Mouse (Mus musculus) kidney, embryonic 16.5 days (tissue): ENCODE results near the gene Adtrp. TPM values are rescaled to one million over a fixed set of nuclear protein-coding genes. Genes with fewer than 3 reads are reported as not detected.
A peak's percentile ranks its signal among the peaks of the same experiment; 100 is the strongest.

ENCODE experiments used
- ATAC-seq: fragments of 200-750 bp; cut with Nextera tagmentation; 2 replicates; pipeline ENCODE4 v1.8.0; 2017; ENCODE audit warnings: moderate TSS enrichment; ENCODE audit not compliant: low FRiP score, low TSS enrichment
- H3K27ac ChIP-seq: fragments of 300-500 bp; sonication (generic); 2 replicates; pipeline ENCODE4 v1.5.1; 2014; ENCODE audit warnings: low read length
- H3K27me3 ChIP-seq: fragments of 300-500 bp; sonication (generic); 2 replicates; pipeline ENCODE4 v1.6.1; 2014; ENCODE audit warnings: low read length, control low read depth, mixed read lengths; ENCODE audit not compliant: insufficient read depth
- H3K36me3 ChIP-seq: fragments of 300-500 bp; sonication (generic); 2 replicates; pipeline ENCODE4 v1.6.1; 2014; ENCODE audit warnings: low read length, control low read depth, mixed read lengths; ENCODE audit not compliant: insufficient read depth
- H3K4me1 ChIP-seq: fragments of 300-500 bp; sonication (generic); 2 replicates; pipeline ENCODE4 v1.6.1; 2014; ENCODE audit warnings: low read length, control low read depth, mixed read lengths; ENCODE audit not compliant: insufficient read depth
- H3K4me2 ChIP-seq: fragments of 300-500 bp; sonication (generic); replicated peaks from 2 replicates; pipeline ENCODE4 v1.6.1; 2014; ENCODE audit warnings: low read depth, low read length
- H3K4me3 ChIP-seq: fragments of 300-500 bp; sonication (generic); 2 replicates; pipeline ENCODE4 v1.5.1; 2014; ENCODE audit warnings: mild to moderate bottlenecking, low read length
- H3K9ac ChIP-seq: fragments of 300-500 bp; sonication (generic); replicated peaks from 2 replicates; pipeline ENCODE4 v1.6.1; 2014; ENCODE audit warnings: low read length
- H3K9me3 ChIP-seq: fragments of 300-500 bp; sonication (generic); 2 replicates; pipeline ENCODE4 v1.6.1; 2016; ENCODE audit warnings: low read length, control low read depth
- WGBS: fragments of 180-500 bp; shearing (Covaris S2); extraction: QIAGEN DNeasy Blood & Tissue Kit; methylation state at CpG from one replicate; pipeline ENCODE4 v1.1.7; 2014; 5-methylcytosine and 5-hydroxymethylcytosine counted together
- polyA plus RNA-seq: library from polyadenylated mRNA; unstranded; fragments of >200 nt; fragmentation: Nextera tagmentation; extraction: Ambion mirVana; gene quantifications from 2 replicates; pipeline ENCODE4 v1.2.1, GENCODE M21; 2015

Gene Adtrp
- polyA plus RNA-seq = 0.45 and 0.78 TPM in 2 replicates

GRCm38 (mm10) chr13:41847516-41848126 is at the start of gene Adtrp:
TSS of gene Adtrp (minus strand) at chr13:41847684.
- 43% methylated on average over 11 of the region's 11 CpGs for WGBS
- ATAC-seq = no peak
- Histone ChIP-seq H3K27ac (no peak within 1 kb of the TSS), H3K9ac (no peak within 1 kb of the TSS), H3K4me1 (peaks cover 5% of the 10 kb centered on the region; the same call in 1 of the 2 replicates), H3K4me3 (no peak within 1 kb of the TSS), H3K27me3 (no peaks in the 10 kb centered on the region), H3K9me3 (no peaks in the 10 kb centered on the region), H3K4me2 (no peak within 1 kb of the TSS), H3K36me3 (no peaks in the 10 kb centered on the region)

DNA sequence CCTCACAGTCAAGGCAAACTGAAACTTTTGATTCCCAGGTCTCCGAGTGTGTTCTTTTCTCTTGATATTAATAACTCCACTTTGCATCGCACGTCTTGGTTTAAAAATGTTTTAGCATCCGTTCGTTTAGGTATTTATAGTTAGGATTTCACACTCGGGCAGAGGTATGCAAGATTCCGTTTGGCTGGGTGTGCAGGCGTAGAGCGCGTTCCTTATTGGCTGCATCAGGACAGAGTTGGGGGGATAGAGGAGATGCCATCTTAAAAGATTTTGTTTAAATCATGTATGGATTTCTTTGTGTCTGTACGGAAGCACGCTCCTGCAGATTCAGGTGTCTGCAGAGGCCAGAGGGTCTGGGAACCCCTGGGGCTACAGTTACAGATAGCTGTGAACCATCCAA is 44.5 kb upstream of the Adtrp start:
- no peaks in the 10 kb centered on the region for H3K27me3 ChIP-seq
- H3K36me3 ChIP-seq = no peaks in the 10 kb centered on the region
- H3K9me3 ChIP-seq = no peaks in the 10 kb centered on the region
- no peak overlapping the region for H3K4me3 ChIP-seq
- no peak overlapping the region for H3K9ac ChIP-seq
- H3K4me1 ChIP-seq = no peaks in the 10 kb centered on the region
- no peak for ATAC-seq
- WGBS = 91% methylated on average over 12 of the region's 12 CpGs
- no peak overlapping the region for H3K27ac ChIP-seq
- no peak overlapping the region for H3K4me2 ChIP-seq

DNA sequence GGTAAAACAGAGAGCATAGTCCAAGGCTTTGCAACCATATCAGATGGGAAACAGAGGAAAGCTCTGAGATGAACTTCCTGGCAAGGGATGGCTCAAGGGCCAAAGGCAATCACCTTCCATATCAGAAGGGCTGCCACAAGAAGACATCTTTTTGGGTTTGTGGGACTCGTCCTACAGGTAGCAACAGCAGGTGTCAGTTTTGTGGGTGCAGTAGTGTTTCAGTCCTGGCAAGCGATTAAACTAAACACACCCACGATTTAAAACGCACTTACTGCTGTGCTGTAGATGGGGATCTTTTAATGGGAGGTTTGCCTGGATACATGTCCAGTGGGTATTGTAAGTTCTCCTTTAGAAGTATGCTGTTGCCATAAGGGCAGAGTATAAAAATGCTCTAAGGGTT is 43.1 kb upstream of the Adtrp start:
- 87% methylated on average over 4 of the region's 4 CpGs for WGBS
- H3K36me3 ChIP-seq = no peaks in the 10 kb centered on the region
- ATAC-seq = no peak

DNA sequence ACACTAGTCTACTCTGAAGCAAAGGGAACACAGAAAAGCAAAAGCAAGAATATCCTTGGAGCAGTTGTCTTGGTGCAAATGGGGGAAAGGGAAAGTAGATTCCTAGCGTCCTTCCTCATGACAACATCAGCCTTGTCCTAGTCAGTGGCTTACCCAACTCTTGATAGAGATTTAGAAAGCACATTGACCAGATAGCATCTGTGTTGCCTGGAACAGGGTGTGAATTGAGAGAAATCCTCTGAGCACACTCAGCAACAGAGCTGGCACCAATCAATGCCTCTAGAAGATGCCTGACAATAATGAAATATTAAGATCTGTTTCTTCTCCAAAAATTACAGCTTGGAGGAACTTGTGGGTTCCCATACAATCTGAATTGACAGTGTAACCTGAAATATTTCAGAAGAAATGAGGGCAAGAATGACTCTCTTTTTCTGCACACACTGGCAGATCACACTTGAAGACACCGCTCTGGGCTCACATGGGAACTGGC is 42.7 kb upstream of the Adtrp start:
- no peaks in the 10 kb centered on the region for H3K9me3 ChIP-seq
- H3K9ac ChIP-seq = no peak overlapping the region
- no peak for ATAC-seq
- WGBS = 90% methylated on average over 2 of the region's 2 CpGs
- no peaks in the 10 kb centered on the region for H3K27me3 ChIP-seq
- H3K4me3 ChIP-seq = no peak overlapping the region
- H3K4me1 ChIP-seq = no peaks in the 10 kb centered on the region
- no peak overlapping the region for H3K4me2 ChIP-seq
- no peak overlapping the region for H3K27ac ChIP-seq
- H3K36me3 ChIP-seq = no peaks in the 10 kb centered on the region

More for the DNA sequence above, 43.1 kb upstream of the Adtrp start:
- Histone ChIP-seq H3K9ac (no peak overlapping the region), H3K27me3 (no peaks in the 10 kb centered on the region), H3K4me1 (no peaks in the 10 kb centered on the region), H3K9me3 (no peaks in the 10 kb centered on the region), H3K27ac (no peak overlapping the region), H3K4me2 (no peak overlapping the region), H3K4me3 (no peak overlapping the region)

DNA sequence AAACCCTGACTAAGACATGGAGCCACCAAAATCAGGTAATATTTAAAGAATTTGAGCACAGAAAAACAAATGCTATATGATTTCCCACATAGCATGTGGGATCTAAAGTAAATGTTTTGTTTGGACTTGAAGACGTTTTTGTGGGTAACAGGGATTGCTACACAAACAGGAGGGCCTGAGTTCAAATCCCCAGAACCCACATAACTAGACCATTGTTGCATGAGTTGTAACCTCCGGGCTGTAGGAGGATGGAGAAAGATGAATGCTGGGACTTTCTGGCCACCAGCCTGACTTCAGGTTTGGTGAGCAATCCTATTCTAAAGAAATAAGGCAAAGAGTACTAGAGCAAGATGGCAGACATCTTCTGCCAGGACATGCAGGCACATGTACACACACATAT is 41.2 kb upstream of the Adtrp start:
- 81% methylated on average over 2 of the region's 2 CpGs for WGBS
- no peak overlapping the region for H3K4me2 ChIP-seq
- no peak overlapping the region for H3K9ac ChIP-seq

GRCm38 (mm10) chr13:41886120-41886519 is 38.6 kb upstream of the Adtrp start:
- Histone ChIP-seq H3K9ac (no peak overlapping the region), H3K4me1 (no peaks in the 10 kb centered on the region), H3K27me3 (no peaks in the 10 kb centered on the region), H3K9me3 (no peaks in the 10 kb centered on the region), H3K36me3 (no peaks in the 10 kb centered on the region), H3K4me2 (no peak overlapping the region), H3K4me3 (no peak overlapping the region), H3K27ac (no peak overlapping the region)
- WGBS = 80% methylated on average over 4 of the region's 4 CpGs
- ATAC-seq = no peak

More for the DNA sequence above, 41.2 kb upstream of the Adtrp start:
- Histone ChIP-seq H3K9me3 (no peaks in the 10 kb centered on the region), H3K4me1 (no peaks in the 10 kb centered on the region), H3K4me3 (no peak overlapping the region), H3K36me3 (no peaks in the 10 kb centered on the region), H3K27ac (no peak overlapping the region), H3K27me3 (no peaks in the 10 kb centered on the region)
- no peak for ATAC-seq

- Histone ChIP-seq H3K27me3 (no peaks in the 10 kb centered on the region), H3K9me3 (no peaks in the 10 kb centered on the region), H3K4me3 (no peak overlapping the region), H3K9ac (no peak overlapping the region), H3K36me3 (no peaks in the 10 kb centered on the region), H3K4me2 (no peak overlapping the region), H3K4me1 (no peaks in the 10 kb centered on the region), H3K27ac (no peak overlapping the region)
- 84% methylated on average over 4 of the region's 4 CpGs for WGBS
- no peak for ATAC-seq
These were observed 36.3 kb upstream of the Adtrp start for GRCm38 (mm10) chr13:41883665-41884291.

DNA sequence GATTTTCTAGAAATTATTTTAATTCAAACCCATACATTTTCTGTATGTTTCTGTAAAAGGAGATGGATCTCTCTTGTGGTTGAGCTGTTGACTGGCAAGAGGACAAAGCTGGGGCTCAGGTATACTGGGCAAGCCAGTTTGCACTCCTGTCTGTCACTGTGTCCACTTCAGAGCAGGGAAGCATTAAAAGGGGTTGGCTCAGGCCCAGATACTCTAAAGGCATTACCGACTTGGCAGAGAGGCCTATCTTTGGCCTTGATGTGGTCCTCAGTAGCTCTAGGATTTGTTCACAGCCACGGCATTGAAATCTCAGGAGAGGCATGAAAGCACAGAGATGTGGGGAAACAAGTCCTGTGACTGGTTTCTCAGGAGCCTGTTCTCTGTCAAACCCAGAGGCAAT is 33.7 kb upstream of the Adtrp start:
- no peak overlapping the region for H3K9ac ChIP-seq
- ATAC-seq = no peak
- H3K27ac ChIP-seq = no peak overlapping the region
- no peak overlapping the region for H3K4me2 ChIP-seq
- H3K9me3 ChIP-seq = no peaks in the 10 kb centered on the region
- 76% methylated on average over 2 of the region's 2 CpGs for WGBS
- H3K4me3 ChIP-seq = no peak overlapping the region
- no peaks in the 10 kb centered on the region for H3K36me3 ChIP-seq
- H3K4me1 ChIP-seq = no peaks in the 10 kb centered on the region
- H3K27me3 ChIP-seq = no peaks in the 10 kb centered on the region

DNA sequence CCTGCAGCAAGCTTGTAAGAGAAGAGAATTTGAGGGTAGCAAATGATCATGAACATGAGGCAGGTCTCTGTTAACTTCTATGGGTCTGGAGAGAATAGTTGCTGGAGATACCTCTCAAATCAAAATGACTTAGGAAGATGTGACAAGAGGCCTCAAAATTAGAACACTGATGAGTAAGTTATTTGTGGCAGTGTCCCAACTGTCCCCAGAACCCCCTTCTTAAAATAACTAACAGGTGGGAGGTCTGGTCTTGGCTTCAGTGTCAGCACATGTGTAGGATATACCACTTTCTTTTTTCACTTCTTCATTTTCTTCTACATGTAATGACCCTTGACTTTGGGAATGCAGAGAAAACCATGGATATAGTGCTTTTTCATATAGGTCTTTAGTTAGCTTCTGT is 33.0 kb upstream of the Adtrp start:
- no peak overlapping the region for H3K27ac ChIP-seq
- H3K36me3 ChIP-seq = no peaks in the 10 kb centered on the region
- H3K9me3 ChIP-seq = no peaks in the 10 kb centered on the region
- H3K9ac ChIP-seq = no peak overlapping the region
- no peak overlapping the region for H3K4me3 ChIP-seq
- no peaks in the 10 kb centered on the region for H3K27me3 ChIP-seq
- H3K4me2 ChIP-seq = no peak overlapping the region
- H3K4me1 ChIP-seq = no peaks in the 10 kb centered on the region
- no peak for ATAC-seq

GRCm38 (mm10) chr13:41872686-41873085 is 25.2 kb upstream of the Adtrp start:
- H3K4me1 ChIP-seq = peaks cover 16% of the 10 kb centered on the region
- H3K4me2 ChIP-seq = peak overlapping the region; percentile 27
- no peak overlapping the region for H3K27ac ChIP-seq
- no peaks in the 10 kb centered on the region for H3K36me3 ChIP-seq
- no peaks in the 10 kb centered on the region for H3K9me3 ChIP-seq
- 51% methylated on average over 7 of the region's 7 CpGs for WGBS
- no peak overlapping the region for H3K4me3 ChIP-seq
- ATAC-seq = 0 out of 2 replicates have a peak, but pooled peaks have one; percentile 39
- no peaks in the 10 kb centered on the region for H3K27me3 ChIP-seq
- no peak overlapping the region for H3K9ac ChIP-seq
